Mouse (Mus musculus): ENCODE results near the gene Klhl5.

Klhl5 gene

GRCm38 (mm10) chr5:65149706-65150105 lies 42.4 kb downstream of the Klhl5 start:
- DNase-seq (ENCODE audit: low spot score) = no peak

- no peak for DNase-seq (ENCODE audit: low spot score)
Observed at GRCm38 (mm10) chr5:65150376-65150955, 43.1 kb downstream of the Klhl5 start.

- no peak for DNase-seq (ENCODE audit: low spot score)
Observed at GRCm38 (mm10) chr5:65151276-65151675, 43.9 kb downstream of the Klhl5 start.

- DNase-seq (ENCODE audit: low spot score) = no peak
Observed at GRCm38 (mm10) chr5:65151767-65152166, 44.4 kb downstream of the Klhl5 start.

GRCm38 (mm10) chr5:65154287-65154686 lies 46.9 kb downstream of the Klhl5 start:
- no peak for DNase-seq (ENCODE audit: low spot score)

- DNase-seq (ENCODE audit: low spot score) = peak; percentile 28
Observed at GRCm38 (mm10) chr5:65156853-65157252, 49.5 kb downstream of the Klhl5 start.

GRCm38 (mm10) chr5:65157412-65158381 lies 50.4 kb downstream of the Klhl5 start:
- peak; percentile 19 for DNase-seq (ENCODE audit: low spot score)

GRCm38 (mm10) chr5:65158696-65159305 lies 51.5 kb downstream of the Klhl5 start:
- no peak for DNase-seq (ENCODE audit: low spot score)

GRCm38 (mm10) chr5:65163001-65163400 lies 55.7 kb downstream of the Klhl5 start:
- DNase-seq (ENCODE audit: low spot score) = no peak

- no peak for DNase-seq (ENCODE audit: low spot score)
Observed at GRCm38 (mm10) chr5:65163489-65164092, 56.3 kb downstream of the Klhl5 start.

- no peak for DNase-seq (ENCODE audit: low spot score)
Observed at GRCm38 (mm10) chr5:65170206-65170605, 62.9 kb downstream of the Klhl5 start.

- DNase-seq (ENCODE audit: low spot score) = no peak
Observed at GRCm38 (mm10) chr5:65175035-65175917, 67.9 kb downstream of the Klhl5 start.

GRCm38 (mm10) chr5:65175918-65176484 lies 68.7 kb downstream of the Klhl5 start:
- no peak for DNase-seq (ENCODE audit: low spot score)

GRCm38 (mm10) chr5:65177026-65177514 lies 69.7 kb downstream of the Klhl5 start:
- peak; percentile 42 for DNase-seq (ENCODE audit: low spot score)

- no peak for DNase-seq (ENCODE audit: low spot score)
Observed at GRCm38 (mm10) chr5:65178477-65178876, 71.1 kb downstream of the Klhl5 start.

GRCm38 (mm10) chr5:65181160-65181793 lies 73.9 kb downstream of the Klhl5 start:
- no peak for DNase-seq (ENCODE audit: low spot score)

- no peak for DNase-seq (ENCODE audit: low spot score)
Observed at GRCm38 (mm10) chr5:65181794-65182169, 74.4 kb downstream of the Klhl5 start.

GRCm38 (mm10) chr5:65182268-65182667 lies 74.9 kb downstream of the Klhl5 start:
- DNase-seq (ENCODE audit: low spot score) = no peak

- no peak for DNase-seq (ENCODE audit: low spot score)
Observed at GRCm38 (mm10) chr5:65191601-65192000, 84.3 kb downstream of the Klhl5 start.

- no peak for DNase-seq (ENCODE audit: low spot score)
Observed at GRCm38 (mm10) chr5:65194441-65194840, 87.1 kb downstream of the Klhl5 start.

Data from ovary, postnatal 36 days (tissue).